Mouse (Mus musculus) liver, embryonic 14.5 days (tissue): ENCODE measurements around the gene Nfx1. TPM values are rescaled to one million over a fixed set of nuclear protein-coding genes. Genes with fewer than 3 reads are reported as not detected.
A peak's percentile ranks its signal among the peaks of the same experiment; 100 is the strongest.

Source experiments
- ATAC-seq: fragments of 200-750 bp; cut with Nextera tagmentation; 2 replicates; pipeline ENCODE4 v1.8.0; 2017; ENCODE audit warnings: moderate number of reproducible peaks, mild to moderate bottlenecking, moderate library complexity; ENCODE audit not compliant: insufficient read depth
- DNase-seq, 3 experiments: peaks; one replicate each; pipeline ENCODE4 v3.0.0-alpha.2; 2012 to 2013; ENCODE audit warnings: low read depth in 3 of 3, low spot score in 3 of 3
- H3K27ac ChIP-seq: fragments of 300-500 bp; sonication (generic); 2 replicates; pipeline ENCODE4 v1.5.1; 2014; ENCODE audit warnings: moderate library complexity, mild to moderate bottlenecking, control low read depth, inconsistent platforms
- H3K27me3 ChIP-seq: fragments of 300-500 bp; sonication (generic); 2 replicates; pipeline ENCODE4 v1.6.1; 2014; ENCODE audit warnings: mild to moderate bottlenecking, low read length, moderate library complexity; ENCODE audit not compliant: control insufficient read depth, insufficient read depth
- H3K36me3 ChIP-seq: fragments of 300-500 bp; sonication (generic); replicated peaks from 2 replicates; pipeline ENCODE4 v1.6.1; 2014; ENCODE audit warnings: low read depth; ENCODE audit not compliant: control insufficient read depth, insufficient read depth
- H3K4me1 ChIP-seq, 2 experiments: fragments of 200-500 bp in 1 of 2; fragments of 300-500 bp in 1 of 2; sonication (generic) in 1 of 2; replicated peaks; 2 replicates each; pipeline ENCODE4 v1.6.1; 2012 to 2014; ENCODE audit warnings: antibody characterized with exemption in 1 of 2, inconsistent platforms in 1 of 2, low read length in 1 of 2; ENCODE audit not compliant: control insufficient read depth in 2 of 2, insufficient read depth in 2 of 2
- H3K4me2 ChIP-seq: fragments of 300-500 bp; sonication (generic); 2 replicates; pipeline ENCODE4 v1.6.1; 2014; ENCODE audit warnings: low read depth, mild to moderate bottlenecking, control low read depth, moderate library complexity
- H3K4me3 ChIP-seq, 2 experiments: fragments of 200-500 bp in 1 of 2; fragments of 300-500 bp in 1 of 2; sonication (generic) in 1 of 2; 2 replicates each; pipeline ENCODE4 v1.5.1; 2012 to 2014; ENCODE audit warnings: low read depth in 2 of 2, low read length in 2 of 2, mild to moderate bottlenecking in 2 of 2, control low read depth in 1 of 2, inconsistent platforms in 1 of 2, moderate library complexity in 1 of 2; ENCODE audit not compliant: insufficient read depth in 1 of 2
- H3K9ac ChIP-seq: fragments of 300-500 bp; sonication (generic); replicated peaks from 2 replicates; pipeline ENCODE4 v1.6.1; 2014; ENCODE audit warnings: mild to moderate bottlenecking, control low read depth, moderate library complexity
- H3K9me3 ChIP-seq: fragments of 300-500 bp; sonication (generic); 2 replicates; pipeline ENCODE4 v1.6.1; 2016; ENCODE audit warnings: low read length, mixed read lengths; ENCODE audit not compliant: control insufficient read depth
- CTCF ChIP-seq: IDR thresholded peaks from 2 replicates; pipeline ENCODE4 v1.5.1; 2016; ENCODE audit warnings: antibody characterized with exemption, low read depth, control low read depth
- EP300 ChIP-seq: IDR thresholded peaks from 2 replicates; pipeline ENCODE4 v1.6.1; 2016; ENCODE audit warnings: antibody characterized with exemption, low read depth
- WGBS: fragments of 180-500 bp; shearing (Covaris S2); extraction: QIAGEN DNeasy Blood & Tissue Kit; methylation state at CpG from one replicate; pipeline ENCODE4 v1.1.7; 2014; ENCODE audit not compliant: insufficient replicate concordance; 5-methylcytosine and 5-hydroxymethylcytosine counted together
- polyA plus RNA-seq, 2 experiments: library from polyadenylated mRNA; depleted of rRNA in 1 of 2; stranded (reverse) in 1 of 2; unstranded in 1 of 2; fragments of >200 nt; fragmentation: Nextera tagmentation in 1 of 2; extraction: Ambion mirVana in 1 of 2; gene quantifications; 2 replicates each; pipeline versions ENCODE4 v1.2.1 to v1.2.3; 2012 to 2014

Nfx1 gene
- polyA plus RNA-seq, 2 experiments, result 22.1 to 27.1 TPM

DNA sequence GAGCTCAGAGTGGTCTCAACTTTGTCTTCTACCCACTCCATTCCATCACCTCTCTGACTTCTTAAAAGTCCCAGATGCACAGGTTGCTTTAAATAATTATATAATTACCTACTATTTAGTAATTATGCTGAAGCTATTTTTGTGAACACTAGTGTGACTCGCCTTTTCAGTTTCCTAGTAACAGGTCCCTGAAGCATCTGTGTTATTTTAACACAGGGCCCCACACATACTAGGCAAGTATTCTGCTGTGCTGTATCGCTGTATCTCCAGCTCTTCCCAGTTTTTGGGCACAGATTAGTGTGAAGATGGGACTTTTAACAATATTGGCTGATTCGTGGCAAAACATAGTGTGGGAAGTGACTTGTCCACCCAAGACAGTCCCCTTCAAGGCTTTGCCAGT lies 7.2 kb upstream of the Nfx1 start:
- DNase-seq (no peak), ATAC-seq (no peak)
- WGBS, result 74% methylated on average over 3 of the region's 3 CpGs
- H3K36me3 ChIP-seq, result peaks cover 19% of the 10 kb centered on the region
- H3K4me3 ChIP-seq, result no peak overlapping the region
- H3K4me2 ChIP-seq, result no peak overlapping the region
- TF ChIP-seq EP300 (no peak), CTCF (no peak)
- H3K9ac ChIP-seq, result no peak overlapping the region
- no peaks in the 10 kb centered on the region for H3K4me1 ChIP-seq
- no peaks in the 10 kb centered on the region for H3K9me3 ChIP-seq
- H3K27ac ChIP-seq, result no peak overlapping the region
- H3K27me3 ChIP-seq, result no peaks in the 10 kb centered on the region

DNA sequence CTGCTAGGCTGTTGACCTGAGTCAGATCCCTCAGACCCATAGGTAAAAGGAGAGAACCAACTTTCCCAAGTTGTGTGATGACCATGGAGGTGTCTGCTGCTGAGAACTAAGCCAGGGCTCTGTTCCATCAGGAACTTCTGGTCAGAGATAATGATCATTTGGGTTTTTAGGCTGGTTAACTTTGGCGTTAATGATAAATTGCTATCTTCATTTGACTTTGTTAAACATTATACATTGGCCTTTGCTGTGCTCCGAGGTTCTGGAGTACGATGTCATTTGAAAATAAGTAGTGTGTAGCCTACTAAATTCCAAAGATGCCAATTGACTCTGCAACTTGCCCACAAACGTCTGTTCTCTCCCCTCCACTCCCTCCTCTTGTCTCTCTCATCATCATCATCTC lies 1.5 kb upstream of the Nfx1 start:
- WGBS, result 61% methylated on average over 4 of the region's 4 CpGs
- DNase-seq, result no peak
- no peaks in the 10 kb centered on the region for H3K27me3 ChIP-seq
- H3K36me3 ChIP-seq, result peaks cover 8% of the 10 kb centered on the region
- no peak for ATAC-seq
- no peak overlapping the region for H3K4me3 ChIP-seq
- H3K4me1 ChIP-seq, result peaks cover 13 to 20% of the 10 kb centered on the region in 2 experiments
- H3K9me3 ChIP-seq, result no peaks in the 10 kb centered on the region
- H3K4me2 ChIP-seq, result no peak overlapping the region
- no peak overlapping the region for H3K27ac ChIP-seq
- no peak overlapping the region for H3K9ac ChIP-seq
- TF ChIP-seq EP300 (no peak), CTCF (no peak)

- Histone ChIP-seq H3K9me3 (no peaks in the 10 kb centered on the region), H3K27me3 (no peaks in the 10 kb centered on the region), H3K27ac (peak overlapping the region; percentile 79), H3K4me2 (peak overlapping the region; percentile 92), H3K9ac (peak overlapping the region; percentile 71), H3K4me1 (peaks cover 13 to 21% of the 10 kb centered on the region in 2 experiments), H3K36me3 (peaks cover 5% of the 10 kb centered on the region), H3K4me3 (peak overlapping the region; percentile 74 to 99)
- DNase-seq (no peak), ATAC-seq (no peak)
- TF ChIP-seq CTCF (no peak), EP300 (no peak)
- WGBS, result 11% methylated on average over 13 of the region's 13 CpGs
These were observed 720 bp upstream of the Nfx1 start for GRCm38 (mm10) chr4:40969781-40970591.

- under 1% methylated on average over 15 of the region's 16 CpGs for WGBS
- peak overlapping the region; percentile 71 for H3K9ac ChIP-seq
- H3K4me2 ChIP-seq, result peak overlapping the region; percentile 92
- ATAC-seq, result peak; percentile 44
- H3K9me3 ChIP-seq, result no peaks in the 10 kb centered on the region
- peak overlapping the region; percentile 79 for H3K27ac ChIP-seq
- no peak for DNase-seq
- H3K4me1 ChIP-seq, result peaks cover 13 to 21% of the 10 kb centered on the region in 2 experiments
- peak overlapping the region; percentile 74 to 99 for H3K4me3 ChIP-seq
- TF ChIP-seq EP300 (no peak; the same call in 1 of the 2 replicates), CTCF (no peak)
- H3K36me3 ChIP-seq, result peaks cover 5% of the 10 kb centered on the region
- no peaks in the 10 kb centered on the region for H3K27me3 ChIP-seq
These were observed 189 bp upstream of the Nfx1 start for GRCm38 (mm10) chr4:40970592-40970841.

DNA sequence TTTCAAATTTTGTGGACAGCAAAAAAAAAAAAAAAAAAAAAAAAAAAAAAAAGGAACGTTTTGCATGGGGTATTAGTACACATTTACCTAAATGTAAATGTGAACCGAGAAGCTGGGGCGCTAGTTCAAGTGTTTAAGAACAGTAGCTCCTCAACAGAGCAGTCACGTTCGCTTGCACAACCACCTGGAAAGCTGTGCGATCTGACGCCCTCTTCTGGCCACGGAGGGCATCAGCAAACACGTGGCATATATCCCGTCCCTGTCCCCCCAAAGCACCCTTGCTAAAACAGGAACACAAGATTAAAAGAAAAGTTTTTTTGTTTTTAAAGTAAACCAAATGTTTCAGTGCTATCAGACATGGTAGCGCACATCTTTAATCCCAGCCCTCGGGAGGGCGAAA lies 1.0 kb downstream of the Nfx1 start:
- H3K4me2 ChIP-seq, result peak overlapping the region; percentile 92
- TF ChIP-seq EP300, result no peak
- peak; percentile 91 for TF ChIP-seq CTCF
- peaks cover 13 to 23% of the 10 kb centered on the region in 2 experiments for H3K4me1 ChIP-seq
- no peaks in the 10 kb centered on the region for H3K27me3 ChIP-seq
- ATAC-seq, result no peak
- WGBS, result 19% methylated on average over 13 of the region's 13 CpGs
- peak overlapping the region; percentile 79 for H3K27ac ChIP-seq
- no peaks in the 10 kb centered on the region for H3K9me3 ChIP-seq
- H3K9ac ChIP-seq, result peak overlapping the region; percentile 71
- peak overlapping the region; percentile 74 to 99 for H3K4me3 ChIP-seq
- H3K36me3 ChIP-seq, result peaks cover 6% of the 10 kb centered on the region
- peak; percentile 58 to 63 (median 60) for DNase-seq
